Mouse (Mus musculus): ENCODE results near the gene Rangap1. TPM values are rescaled to one million over a fixed set of nuclear protein-coding genes. Genes with fewer than 3 reads are reported as not detected.
"Not testable (repeated sequence)": the region's sequence is repeated elsewhere in the genome, so short reads cannot be mapped to it uniquely, and the experiment has no call there.

Rangap1 gene
- total RNA-seq, 1 experiment = 178 TPM

- no peak overlapping the region for H3K9ac ChIP-seq (ENCODE audit: insufficient read depth, low read depth, low read length, poor library complexity, severe bottlenecking)
- H3K27ac ChIP-seq (ENCODE audit: insufficient read depth, low read depth, low read length, poor library complexity, severe bottlenecking) = no peak overlapping the region; the same call in 1 of the 2 replicates
- peaks cover 38% of the 10 kb centered on the region for H3K36me3 ChIP-seq (ENCODE audit: control insufficient read depth, insufficient read depth, low read length, poor library complexity, severe bottlenecking)
- no peaks in the 10 kb centered on the region for H3K9me3 ChIP-seq (ENCODE audit: control insufficient read depth, insufficient read depth, low read depth, low read length)
- peaks cover 2 to 21% of the 10 kb centered on the region in 2 experiments; a peak in 2 of 4 replicates for H3K4me1 ChIP-seq (ENCODE audit: control insufficient read depth in 2 of 2, insufficient read depth in 2 of 2, low read length in 2 of 2, poor library complexity in 1 of 2)
- TF ChIP-seq ZC3H11A (IDR thresholded peaks at IDR 0.05; ENCODE audit: borderline replicate concordance, low read depth, low read length) (no peak), MAFK (IDR thresholded peaks at IDR 0.05; ENCODE audit: insufficient read depth, low read depth, low read length) (no peak), CHD2 (IDR thresholded peaks at IDR 0.05; ENCODE audit: low read depth, low read length) (no peak), ZNF384 (IDR thresholded peaks at IDR 0.05; ENCODE audit: low read depth, low read length) (no peak), HCFC1 (IDR thresholded peaks at IDR 0.05; ENCODE audit: borderline replicate concordance, insufficient read depth, low read length) (no peak)
- no peak overlapping the region for H3K4me3 ChIP-seq (ENCODE audit: insufficient read depth in 1 of 2, low read depth in 1 of 2, low read length in 2 of 2, poor library complexity in 1 of 2, severe bottlenecking in 1 of 2)
- in situ Hi-C loops (cut with MboI; ENCODE audit: low sequenced_read_pairs in 2 of 2, unreplicated experiment in 2 of 2) = no loop called here
- no peak for DNase-seq (ENCODE audit: low read depth, low spot score)
These were observed 42.8 kb downstream of the Rangap1 start for GRCm38 (mm10) chr15:81702306-81703093.

- DNase-seq (ENCODE audit: low read depth, low spot score); H3K9me3 ChIP-seq (ENCODE audit: control insufficient read depth, insufficient read depth, low read depth, low read length); in situ Hi-C loops (cut with MboI; ENCODE audit: low sequenced_read_pairs in 2 of 2, unreplicated experiment in 2 of 2); H3K9ac ChIP-seq (ENCODE audit: insufficient read depth, low read depth, low read length, poor library complexity, severe bottlenecking); H3K4me3 ChIP-seq (ENCODE audit: insufficient read depth in 1 of 2, low read depth in 1 of 2, low read length in 2 of 2, poor library complexity in 1 of 2, severe bottlenecking in 1 of 2); H3K27ac ChIP-seq (ENCODE audit: insufficient read depth, low read depth, low read length, poor library complexity, severe bottlenecking): not testable (repeated sequence)
- Histone ChIP-seq H3K36me3 (ENCODE audit: control insufficient read depth, insufficient read depth, low read length, poor library complexity, severe bottlenecking) (peaks cover 33% of the 10 kb centered on the region), H3K4me1 (ENCODE audit: control insufficient read depth in 2 of 2, insufficient read depth in 2 of 2, low read length in 2 of 2, poor library complexity in 1 of 2) (peaks cover 2 to 18% of the 10 kb centered on the region in 2 experiments; a peak in 2 of 4 replicates)
These were observed 44.0 kb downstream of the Rangap1 start for GRCm38 (mm10) chr15:81701350-81701749.

- in situ Hi-C loops (cut with MboI; ENCODE audit: low sequenced_read_pairs in 2 of 2, unreplicated experiment in 2 of 2) = no loop called here
- H3K9ac ChIP-seq (ENCODE audit: insufficient read depth, low read depth, low read length, poor library complexity, severe bottlenecking) = no peak overlapping the region
- DNase-seq (ENCODE audit: low read depth, low spot score) = peak; percentile 63
- H3K27ac ChIP-seq (ENCODE audit: insufficient read depth, low read depth, low read length, poor library complexity, severe bottlenecking) = peak overlapping the region; percentile 37; the same call in 1 of the 2 replicates
- H3K36me3 ChIP-seq (ENCODE audit: control insufficient read depth, insufficient read depth, low read length, poor library complexity, severe bottlenecking) = peaks cover 25% of the 10 kb centered on the region
- H3K4me3 ChIP-seq (ENCODE audit: insufficient read depth in 1 of 2, low read depth in 1 of 2, low read length in 2 of 2, poor library complexity in 1 of 2, severe bottlenecking in 1 of 2) = no peak overlapping the region
- no peak for TF ChIP-seq ZNF384 (IDR thresholded peaks at IDR 0.05; ENCODE audit: low read depth, low read length)
- no peak for TF ChIP-seq CHD2 (IDR thresholded peaks at IDR 0.05; ENCODE audit: low read depth, low read length)
- no peak for TF ChIP-seq HCFC1 (IDR thresholded peaks at IDR 0.05; ENCODE audit: borderline replicate concordance, insufficient read depth, low read length)
- no peak for TF ChIP-seq MAFK (IDR thresholded peaks at IDR 0.05; ENCODE audit: insufficient read depth, low read depth, low read length)
- TF ChIP-seq ZC3H11A (IDR thresholded peaks at IDR 0.05; ENCODE audit: borderline replicate concordance, low read depth, low read length) = no peak
- H3K4me1 ChIP-seq (ENCODE audit: control insufficient read depth in 2 of 2, insufficient read depth in 2 of 2, low read length in 2 of 2, poor library complexity in 1 of 2) = peaks cover 2 to 16% of the 10 kb centered on the region in 2 experiments; a peak in 2 of 4 replicates
- no peaks in the 10 kb centered on the region for H3K9me3 ChIP-seq (ENCODE audit: control insufficient read depth, insufficient read depth, low read depth, low read length)
These were observed 44.7 kb downstream of the Rangap1 start for GRCm38 (mm10) chr15:81700601-81701000.

- peaks cover 21% of the 10 kb centered on the region for H3K36me3 ChIP-seq (ENCODE audit: control insufficient read depth, insufficient read depth, low read length, poor library complexity, severe bottlenecking)
- in situ Hi-C loops (cut with MboI; ENCODE audit: low sequenced_read_pairs in 2 of 2, unreplicated experiment in 2 of 2) = no loop called here
- peak overlapping the region; percentile 37; the same call in 1 of the 2 replicates for H3K27ac ChIP-seq (ENCODE audit: insufficient read depth, low read depth, low read length, poor library complexity, severe bottlenecking)
- H3K9ac ChIP-seq (ENCODE audit: insufficient read depth, low read depth, low read length, poor library complexity, severe bottlenecking) = no peak overlapping the region
- TF ChIP-seq HCFC1 (IDR thresholded peaks at IDR 0.05; ENCODE audit: borderline replicate concordance, insufficient read depth, low read length) (no peak), CHD2 (IDR thresholded peaks at IDR 0.05; ENCODE audit: low read depth, low read length) (no peak), MAFK (IDR thresholded peaks at IDR 0.05; ENCODE audit: insufficient read depth, low read depth, low read length) (no peak), ZNF384 (IDR thresholded peaks at IDR 0.05; ENCODE audit: low read depth, low read length) (no peak), ZC3H11A (IDR thresholded peaks at IDR 0.05; ENCODE audit: borderline replicate concordance, low read depth, low read length) (no peak)
- H3K4me1 ChIP-seq (ENCODE audit: control insufficient read depth in 2 of 2, insufficient read depth in 2 of 2, low read length in 2 of 2, poor library complexity in 1 of 2) = peaks cover 2 to 13% of the 10 kb centered on the region in 2 experiments; a peak in 2 of 4 replicates
- H3K4me3 ChIP-seq (ENCODE audit: insufficient read depth in 1 of 2, low read depth in 1 of 2, low read length in 2 of 2, poor library complexity in 1 of 2, severe bottlenecking in 1 of 2) = no peak overlapping the region
- no peaks in the 10 kb centered on the region for H3K9me3 ChIP-seq (ENCODE audit: control insufficient read depth, insufficient read depth, low read depth, low read length)
- no peak for DNase-seq (ENCODE audit: low read depth, low spot score)
These were observed 45.2 kb downstream of the Rangap1 start for GRCm38 (mm10) chr15:81700161-81700560.
